Mouse (Mus musculus): ENCODE results near the gene Mrps18c. TPM values are rescaled to one million over a fixed set of nuclear protein-coding genes. Genes with fewer than 3 reads are reported as not detected.

The Mrps18c gene
- polyA plus RNA-seq (2015; fragmentation: Nextera tagmentation; extraction: Ambion mirVana), result 169 and 172 TPM in 2 replicates

DNA sequence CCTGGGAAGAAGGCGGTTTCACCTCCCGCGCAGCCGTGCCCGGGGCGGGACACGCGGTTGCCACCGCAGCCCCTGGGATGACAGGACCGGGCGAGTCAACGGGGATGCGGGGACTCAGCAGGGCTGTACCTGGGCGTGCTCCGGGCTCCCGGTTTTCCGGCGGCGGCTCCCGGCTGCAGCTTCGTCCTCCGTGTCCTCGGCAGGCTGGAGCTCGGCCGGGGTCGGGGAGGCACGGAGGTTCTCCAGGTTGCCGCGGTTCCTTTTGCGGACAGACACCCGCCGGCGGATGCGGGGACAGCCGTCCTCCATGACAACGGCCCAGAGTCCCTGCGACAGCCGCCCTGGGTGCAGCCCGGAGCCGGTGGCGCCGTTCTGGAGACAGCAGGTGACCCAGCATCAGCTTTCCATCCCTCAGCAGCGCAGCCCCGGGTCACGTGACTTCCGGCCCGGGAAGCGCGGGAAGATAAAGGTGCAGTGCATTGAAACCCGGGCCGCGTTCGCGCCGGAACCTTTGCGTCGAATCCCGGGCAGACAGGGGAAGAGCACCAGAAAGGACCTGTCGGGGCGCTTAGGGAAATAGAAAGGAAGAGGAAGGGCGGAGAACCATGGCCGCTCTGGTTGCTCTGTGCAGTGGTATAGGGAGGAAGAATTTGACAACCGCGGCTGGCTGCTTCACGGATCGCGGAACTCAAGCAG is at the start of gene Mrps18c, which contains the start of gene Helq:
Mrps18c (plus strand) TSS at position 463 of the 696 bp plus-strand sequence.
Helq (minus strand) TSS at position 434 of the 696 bp plus-strand sequence.
- H3K27ac ChIP-seq, result peak within 1 kb of the TSS; percentile 22; the same call in 1 of the 2 replicates
- H3K4me1 ChIP-seq (replicated peaks), result peaks cover 3% of the 10 kb centered on the region; the same call in 1 of the 2 replicates
- H3K9me3 ChIP-seq, result no peaks in the 10 kb centered on the region
- peak within 1 kb of the TSS; percentile 77 for H3K9ac ChIP-seq
- H3K36me3 ChIP-seq, result peaks cover 13% of the 10 kb centered on the region; the same call in 1 of the 2 replicates
- peak within 1 kb of the TSS; percentile 92 for H3K4me2 ChIP-seq (replicated peaks)
- ATAC-seq, result peak; percentile 98
- peak within 1 kb of the TSS; percentile 84 for H3K4me3 ChIP-seq (replicated peaks)
- WGBS, result under 1% methylated on average over 67 of the region's 67 CpGs
- no peaks in the 10 kb centered on the region for H3K27me3 ChIP-seq (replicated peaks)

DNA sequence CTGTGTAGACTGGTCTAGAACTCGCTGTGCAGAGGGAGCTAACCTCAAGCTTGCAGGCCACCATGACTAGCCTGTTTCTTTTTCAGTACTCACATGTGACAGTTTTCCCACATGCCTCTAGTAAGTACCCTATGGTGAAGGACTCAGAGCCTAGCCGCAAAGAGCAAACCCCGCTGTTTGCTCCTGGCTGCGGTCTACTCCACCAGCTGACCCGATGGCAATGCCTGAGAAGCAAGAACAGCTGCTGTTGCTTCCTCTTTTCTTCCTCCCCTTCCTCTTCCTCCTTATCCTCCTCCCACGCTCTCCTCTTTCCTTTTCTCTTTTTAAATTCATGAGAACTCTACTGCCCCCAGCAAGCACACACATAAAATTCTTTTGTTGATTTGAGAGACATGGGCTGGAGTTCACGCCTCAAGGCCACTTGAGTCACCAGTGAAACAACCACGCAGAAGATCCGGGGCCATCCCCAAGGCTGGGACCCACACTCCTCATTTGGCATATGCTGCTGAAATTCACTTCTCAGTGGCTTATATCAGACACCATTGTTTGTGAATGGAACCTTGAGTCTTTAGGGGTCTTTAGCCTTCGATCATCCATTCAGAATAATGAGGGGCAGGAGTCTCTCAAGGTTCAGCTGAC is 47.7 kb upstream of the Mrps18c start:
- no peak overlapping the region for H3K4me3 ChIP-seq (replicated peaks)
- no peak overlapping the region for H3K4me2 ChIP-seq (replicated peaks)
- 80% methylated on average over 10 of the region's 10 CpGs for WGBS
- no peaks in the 10 kb centered on the region for H3K4me1 ChIP-seq (replicated peaks)
- H3K9me3 ChIP-seq, result no peaks in the 10 kb centered on the region
- no peaks in the 10 kb centered on the region for H3K36me3 ChIP-seq
- H3K9ac ChIP-seq, result no peak overlapping the region
- H3K27me3 ChIP-seq (replicated peaks), result no peaks in the 10 kb centered on the region
- ATAC-seq, result no peak
- no peak overlapping the region for H3K27ac ChIP-seq

DNA sequence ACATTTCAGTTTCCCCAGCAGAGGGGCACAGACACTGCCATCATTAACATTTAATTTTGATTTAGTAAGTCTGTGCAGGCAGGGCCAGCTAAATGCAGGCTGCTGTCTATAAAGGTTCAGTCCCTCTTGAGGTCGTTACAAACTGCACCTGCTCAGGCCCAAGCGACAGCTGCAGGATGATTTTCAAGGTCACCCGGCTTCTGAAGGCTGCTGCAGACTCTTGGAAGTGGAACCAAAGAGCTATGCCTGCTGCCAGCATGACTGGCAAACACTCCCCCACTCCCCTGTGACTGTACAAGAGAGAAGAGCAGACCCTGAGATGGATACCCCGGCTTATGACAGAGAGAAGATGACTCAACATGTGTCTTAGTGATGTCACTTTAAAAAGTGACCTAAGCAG is 46.8 kb upstream of the Mrps18c start:
- WGBS, result 68% methylated on average over 4 of the region's 4 CpGs
- no peaks in the 10 kb centered on the region for H3K27me3 ChIP-seq (replicated peaks)
- no peak for ATAC-seq

DNA sequence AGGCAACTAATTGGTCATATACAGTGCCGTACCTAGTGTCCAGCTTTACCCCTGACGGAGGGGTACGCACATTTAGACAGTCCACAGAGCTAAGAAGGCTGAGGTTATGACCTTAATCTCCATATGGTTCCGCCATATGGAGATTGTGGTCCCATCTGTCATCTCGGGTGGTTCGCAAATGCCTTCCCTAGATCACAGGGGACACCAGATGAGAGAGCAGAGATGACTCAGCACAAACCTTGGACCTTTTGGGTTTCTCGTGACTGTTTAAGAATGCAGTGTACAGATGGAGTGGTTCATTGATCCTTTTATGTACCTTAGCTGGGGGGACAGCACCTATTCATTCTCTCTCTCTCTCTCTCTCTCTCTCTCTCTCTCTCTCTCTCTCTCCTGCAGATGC is 45.0 kb upstream of the Mrps18c start:
- WGBS, result 66% methylated on average over 7 of the region's 7 CpGs
- Histone ChIP-seq H3K36me3 (no peaks in the 10 kb centered on the region), H3K4me1 (replicated peaks) (no peaks in the 10 kb centered on the region), H3K4me2 (replicated peaks) (no peak overlapping the region), H3K4me3 (replicated peaks) (no peak overlapping the region), H3K27me3 (replicated peaks) (no peaks in the 10 kb centered on the region), H3K9me3 (no peaks in the 10 kb centered on the region), H3K9ac (no peak overlapping the region), H3K27ac (no peak overlapping the region)
- no peak for ATAC-seq

More for the DNA sequence above, 46.8 kb upstream of the Mrps18c start:
- Histone ChIP-seq H3K4me1 (replicated peaks) (no peaks in the 10 kb centered on the region), H3K4me3 (replicated peaks) (no peak overlapping the region), H3K27ac (no peak overlapping the region), H3K4me2 (replicated peaks) (no peak overlapping the region), H3K36me3 (no peaks in the 10 kb centered on the region), H3K9ac (no peak overlapping the region), H3K9me3 (no peaks in the 10 kb centered on the region)

DNA sequence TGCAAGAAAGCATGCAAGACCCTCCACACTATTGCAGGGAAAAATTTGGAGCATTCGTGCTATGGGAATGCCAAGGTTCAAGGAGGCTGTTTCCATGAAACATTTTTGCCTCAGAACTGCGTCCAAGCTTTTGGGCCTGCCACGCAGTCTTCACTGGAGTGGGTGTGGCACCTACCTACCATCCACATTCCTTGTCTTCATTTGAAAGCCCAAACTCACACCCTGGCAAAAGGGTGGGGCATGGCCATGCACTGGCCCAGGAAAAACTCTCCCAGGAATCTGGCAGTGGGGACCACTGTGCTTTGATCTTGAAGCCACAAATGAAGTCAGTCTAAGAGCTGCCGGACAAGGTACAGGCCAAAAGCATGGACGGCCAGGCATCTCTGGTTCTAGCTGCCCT is 40.3 kb upstream of the Mrps18c start:
- H3K9me3 ChIP-seq, result no peaks in the 10 kb centered on the region
- no peak overlapping the region for H3K4me3 ChIP-seq (replicated peaks)
- 0 out of 2 replicates have a peak, but pooled peaks cover 4% of the 10 kb centered on the region for H3K36me3 ChIP-seq
- ATAC-seq, result no peak
- no peaks in the 10 kb centered on the region for H3K4me1 ChIP-seq (replicated peaks)
- no peak overlapping the region for H3K4me2 ChIP-seq (replicated peaks)
- H3K27ac ChIP-seq, result no peak overlapping the region
- H3K9ac ChIP-seq, result no peak overlapping the region
- H3K27me3 ChIP-seq (replicated peaks), result no peaks in the 10 kb centered on the region
- 95% methylated on average over 5 of the region's 5 CpGs for WGBS

DNA sequence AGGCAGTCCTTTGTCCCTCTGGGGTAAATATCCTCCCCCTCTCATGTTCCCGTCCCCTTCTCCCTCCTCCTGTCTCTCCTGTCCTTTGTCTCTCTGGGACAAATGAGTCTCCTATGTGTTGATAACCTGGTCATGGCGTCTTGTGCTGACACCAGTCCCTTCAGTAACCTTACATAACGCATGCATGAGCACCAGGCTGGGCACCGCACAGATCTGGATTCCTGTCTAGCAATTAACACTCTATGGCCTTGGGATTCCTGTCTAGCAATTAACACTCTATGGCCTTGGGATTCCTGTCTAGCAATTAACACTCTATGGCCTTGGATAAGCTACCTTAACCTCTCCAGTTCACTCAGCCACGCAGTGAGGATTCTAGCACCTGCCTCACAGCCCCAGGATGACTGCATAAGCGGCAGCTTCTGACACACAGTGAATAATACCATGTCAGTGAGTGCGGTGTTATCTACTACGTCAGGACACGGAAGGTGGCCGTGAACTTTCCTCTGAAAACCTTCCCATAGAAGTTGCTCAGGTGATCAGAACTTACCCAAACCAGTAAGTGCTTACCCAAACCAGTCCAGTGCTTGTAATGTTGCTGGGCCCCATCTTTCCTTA is 38.3 kb upstream of the Mrps18c start:
- H3K9me3 ChIP-seq, result no peaks in the 10 kb centered on the region
- no peak overlapping the region for H3K27ac ChIP-seq
- no peaks in the 10 kb centered on the region for H3K27me3 ChIP-seq (replicated peaks)
- 75% methylated on average over 10 of the region's 10 CpGs for WGBS
- no peak overlapping the region for H3K4me3 ChIP-seq (replicated peaks)
- H3K4me1 ChIP-seq (replicated peaks), result no peaks in the 10 kb centered on the region
- no peak overlapping the region for H3K4me2 ChIP-seq (replicated peaks)
- no peak overlapping the region for H3K9ac ChIP-seq
- H3K36me3 ChIP-seq, result 0 out of 2 replicates have a peak, but pooled peaks cover 9% of the 10 kb centered on the region
- peak; percentile 36; the same call in 1 of the 2 replicates for ATAC-seq

DNA sequence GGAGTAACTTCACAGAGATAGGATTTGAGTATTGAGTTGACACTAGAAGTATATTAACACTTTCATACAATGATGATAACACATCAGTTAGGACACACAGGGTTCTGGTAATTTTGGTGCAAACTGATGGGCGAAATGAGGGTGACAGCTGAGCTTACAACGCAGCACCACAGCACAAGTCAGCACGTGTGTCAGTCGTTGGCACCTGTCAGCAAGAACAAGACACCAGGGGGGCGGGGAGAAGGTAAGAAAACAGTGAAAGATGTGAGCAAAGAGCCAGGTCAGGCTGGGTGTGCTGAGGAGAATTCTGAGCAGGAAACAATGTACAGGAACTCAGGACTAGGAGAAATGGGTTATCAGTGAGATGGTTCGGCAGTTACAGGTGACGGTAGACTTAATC is 36.7 kb upstream of the Mrps18c start:
- Histone ChIP-seq H3K9ac (no peak overlapping the region), H3K9me3 (no peaks in the 10 kb centered on the region), H3K4me3 (replicated peaks) (no peak overlapping the region), H3K4me1 (replicated peaks) (no peaks in the 10 kb centered on the region), H3K4me2 (replicated peaks) (no peak overlapping the region), H3K36me3 (0 out of 2 replicates have a peak, but pooled peaks cover 12% of the 10 kb centered on the region), H3K27me3 (replicated peaks) (no peaks in the 10 kb centered on the region), H3K27ac (no peak overlapping the region)
- no peak for ATAC-seq
- 92% methylated on average over 7 of the region's 7 CpGs for WGBS

DNA sequence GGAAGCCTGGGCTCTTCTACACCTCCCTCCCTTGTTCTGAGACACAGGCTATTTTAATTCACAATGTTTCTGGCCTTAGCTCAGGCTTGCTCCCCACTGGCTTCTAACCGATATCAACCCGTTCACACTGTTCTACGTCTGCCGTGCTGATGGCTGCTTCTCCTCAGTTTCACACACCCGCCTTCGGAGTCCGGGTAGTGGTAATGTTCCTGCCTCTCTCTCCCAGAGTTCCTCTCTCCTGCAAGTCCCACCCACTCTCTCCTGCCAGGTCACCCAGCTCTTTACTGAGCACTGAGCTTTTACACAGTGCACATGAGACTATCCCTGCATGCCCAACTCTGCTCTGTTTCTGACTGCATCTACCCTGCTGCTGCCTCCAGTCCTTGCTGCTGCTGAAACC is 32.4 kb upstream of the Mrps18c start:
- H3K36me3 ChIP-seq, result peaks cover 22% of the 10 kb centered on the region
- H3K9me3 ChIP-seq, result no peaks in the 10 kb centered on the region
- no peak for ATAC-seq
- no peak overlapping the region for H3K4me3 ChIP-seq (replicated peaks)
- no peak overlapping the region for H3K4me2 ChIP-seq (replicated peaks)
- no peaks in the 10 kb centered on the region for H3K27me3 ChIP-seq (replicated peaks)
- H3K27ac ChIP-seq, result no peak overlapping the region
- no peak overlapping the region for H3K9ac ChIP-seq
- no peaks in the 10 kb centered on the region for H3K4me1 ChIP-seq (replicated peaks)
- WGBS, result 90% methylated on average over 7 of the region's 7 CpGs

DNA sequence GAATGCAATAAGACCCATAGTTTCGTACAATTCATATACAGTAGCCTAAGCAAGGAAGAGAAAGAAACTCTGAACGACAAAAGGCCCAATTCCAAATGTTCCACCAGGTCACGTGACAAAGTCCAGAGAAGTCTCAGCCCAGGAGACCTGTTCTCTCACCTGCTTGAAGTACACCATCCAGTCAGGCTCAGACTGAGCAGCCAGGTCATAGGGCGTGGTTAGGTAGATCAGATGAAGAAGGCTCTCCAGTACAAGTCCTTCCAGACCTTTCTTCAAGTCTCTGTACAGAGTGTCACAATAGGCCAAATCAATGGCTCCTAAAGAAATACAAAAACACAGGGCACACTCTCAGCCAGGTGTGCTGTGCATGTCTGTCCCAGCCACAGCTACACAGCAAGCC is 26.9 kb upstream of the Mrps18c start:
- Histone ChIP-seq H3K4me1 (replicated peaks) (no peaks in the 10 kb centered on the region), H3K4me2 (replicated peaks) (no peak overlapping the region), H3K9me3 (no peaks in the 10 kb centered on the region), H3K27me3 (replicated peaks) (no peaks in the 10 kb centered on the region), H3K27ac (no peak overlapping the region), H3K9ac (no peak overlapping the region), H3K4me3 (replicated peaks) (no peak overlapping the region), H3K36me3 (peaks cover 18% of the 10 kb centered on the region)
- peak; percentile 66; the same call in 1 of the 2 replicates for ATAC-seq
- 86% methylated on average over 4 of the region's 4 CpGs for WGBS

DNA sequence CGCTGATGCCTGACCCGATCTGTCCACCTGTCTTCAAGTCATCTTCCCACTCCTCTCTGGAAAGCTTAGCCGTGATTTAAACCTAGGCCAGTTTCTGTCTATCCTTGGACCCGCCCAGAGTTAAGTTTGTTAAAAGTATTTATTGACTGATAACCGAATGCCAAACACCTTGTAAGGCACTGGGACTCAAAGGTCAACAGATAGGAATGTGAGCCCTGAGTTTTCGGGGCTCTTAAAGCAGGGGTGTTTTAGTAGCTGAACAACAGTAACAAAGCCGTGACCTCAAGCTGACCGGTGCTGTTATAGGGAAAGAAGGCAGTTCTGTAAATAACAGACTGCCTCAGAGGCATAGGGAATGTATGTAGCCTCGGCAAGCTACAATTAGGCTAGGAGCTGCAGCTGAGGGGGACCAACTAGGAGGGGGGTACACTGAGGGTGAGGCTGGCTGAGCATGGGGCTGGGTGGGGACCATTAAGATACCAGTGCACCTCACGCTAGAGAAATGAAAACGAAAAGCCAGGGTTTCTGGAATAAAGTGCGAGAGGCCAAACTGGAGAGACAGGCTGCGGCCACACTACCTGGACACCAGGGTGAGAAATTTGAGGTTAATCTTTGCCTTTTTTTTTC is 22.5 kb upstream of the Mrps18c start:
- Histone ChIP-seq H3K4me2 (replicated peaks) (peak overlapping the region; percentile 26), H3K36me3 (peaks cover 8% of the 10 kb centered on the region), H3K4me3 (replicated peaks) (no peak overlapping the region), H3K9ac (no peak overlapping the region), H3K9me3 (no peaks in the 10 kb centered on the region), H3K27ac (peak overlapping the region; percentile 36; the same call in 1 of the 2 replicates), H3K27me3 (replicated peaks) (no peaks in the 10 kb centered on the region), H3K4me1 (replicated peaks) (no peaks in the 10 kb centered on the region)
- peak; percentile 86 for ATAC-seq
- 52% methylated on average over 13 of the region's 13 CpGs for WGBS

DNA sequence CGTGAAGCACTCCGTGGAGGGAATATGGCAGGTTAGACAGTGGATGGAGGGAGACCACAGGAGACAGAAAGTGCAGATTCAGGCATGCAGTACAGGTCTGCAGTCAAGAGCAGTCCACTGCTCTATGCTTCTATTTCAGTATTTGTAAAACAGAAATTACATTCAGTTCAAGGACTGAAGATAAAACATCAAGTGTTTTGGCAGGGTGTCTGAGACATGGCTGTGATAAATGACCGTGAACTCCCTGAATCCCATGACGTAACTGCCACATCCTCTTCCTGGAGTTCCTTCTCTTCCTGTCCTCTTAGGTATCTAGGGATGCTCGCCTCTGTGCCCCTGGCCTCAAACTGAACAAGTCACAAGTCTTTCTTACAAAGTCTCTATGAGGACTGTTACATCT is 21.5 kb upstream of the Mrps18c start:
- ATAC-seq, result no peak
- no peak overlapping the region for H3K9ac ChIP-seq
- no peak overlapping the region for H3K4me3 ChIP-seq (replicated peaks)
- H3K4me1 ChIP-seq (replicated peaks), result no peaks in the 10 kb centered on the region
- no peak overlapping the region for H3K4me2 ChIP-seq (replicated peaks)
- H3K27ac ChIP-seq, result no peak overlapping the region
- H3K9me3 ChIP-seq, result no peaks in the 10 kb centered on the region
- peaks cover 5% of the 10 kb centered on the region; the same call in 1 of the 2 replicates for H3K36me3 ChIP-seq
- H3K27me3 ChIP-seq (replicated peaks), result no peaks in the 10 kb centered on the region
- WGBS, result 91% methylated on average over 5 of the region's 5 CpGs

DNA sequence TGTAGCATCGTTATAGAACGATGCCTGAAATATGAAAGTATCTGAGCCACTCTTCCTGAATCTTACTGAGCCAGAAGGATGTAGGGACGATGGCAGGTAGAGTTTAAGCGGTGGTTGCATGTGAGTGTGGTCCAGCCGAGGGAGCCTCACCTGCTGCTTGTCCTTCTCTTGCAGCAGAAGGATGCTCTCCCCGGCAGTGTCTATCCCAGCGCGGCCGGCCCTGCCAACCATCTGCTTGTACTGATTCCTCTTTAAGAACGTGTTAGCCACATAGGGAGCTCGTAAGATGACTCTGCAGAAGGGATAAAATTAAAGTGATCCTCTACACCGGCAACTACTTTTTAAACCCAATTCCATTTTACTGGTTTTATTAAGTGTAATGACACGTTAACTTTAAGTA is 19.4 kb upstream of the Mrps18c start:
- Histone ChIP-seq H3K4me2 (replicated peaks) (no peak overlapping the region), H3K27me3 (replicated peaks) (no peaks in the 10 kb centered on the region), H3K9ac (no peak overlapping the region), H3K4me3 (replicated peaks) (no peak overlapping the region), H3K27ac (no peak overlapping the region), H3K4me1 (replicated peaks) (no peaks in the 10 kb centered on the region), H3K36me3 (peaks cover 9% of the 10 kb centered on the region), H3K9me3 (no peaks in the 10 kb centered on the region)
- ATAC-seq, result no peak
- WGBS, result 95% methylated on average over 13 of the region's 13 CpGs
